Mouse (Mus musculus) CH12.LX (cell line): ENCODE measurements around the gene Eya2. TPM values are rescaled to one million over a fixed set of nuclear protein-coding genes. Genes with fewer than 3 reads are reported as not detected.

ENCODE experiments used
- DNase-seq: peaks from one replicate; pipeline ENCODE4 v3.0.0-alpha.2; 2013; ENCODE audit errors: extremely low read depth
- H3K27ac ChIP-seq: 2 replicates; pipeline ENCODE4 v1.5.1; 2012; ENCODE audit warnings: low read depth, mild to moderate bottlenecking, control low read depth, moderate library complexity; ENCODE audit not compliant: insufficient read depth
- H3K27me3 ChIP-seq: replicated peaks from 2 replicates; pipeline ENCODE3; 2012; ENCODE audit warnings: inconsistent platforms
- H3K36me3 ChIP-seq, 2 experiments: replicated peaks in 1 of 2; 2 replicates each; pipeline versions ENCODE3 to v1.6.1; 2012; ENCODE audit warnings: inconsistent platforms in 1 of 2, low read length in 1 of 2, mild to moderate bottlenecking in 1 of 2, mixed read lengths in 1 of 2, moderate library complexity in 1 of 2; ENCODE audit not compliant: control insufficient read depth in 1 of 2, insufficient read depth in 1 of 2
- H3K4me1 ChIP-seq, 2 experiments: 2 replicates each; pipeline ENCODE4 v1.6.1; 2012; ENCODE audit warnings: inconsistent platforms in 1 of 2, moderate library complexity in 1 of 2; ENCODE audit not compliant: insufficient read depth in 2 of 2, control insufficient read depth in 1 of 2
- H3K4me2 ChIP-seq: 2 replicates; pipeline ENCODE4 v1.6.1; 2012; ENCODE audit warnings: low read depth, mild to moderate bottlenecking, control low read depth; ENCODE audit not compliant: poor library complexity, insufficient read depth, severe bottlenecking
- H3K4me3 ChIP-seq, 3 experiments: fragments of 150-350 bp in 1 of 3; sonication (generic) in 1 of 3; replicated peaks in 1 of 3; 2 replicates each; pipeline versions ENCODE3 to v1.5.1; 2011 to 2012; ENCODE audit warnings: low read depth in 2 of 3, low read length in 2 of 3, mild to moderate bottlenecking in 2 of 3, moderate library complexity in 2 of 3, control low read depth in 1 of 3, improper control_type of control experiment in 1 of 3, inconsistent platforms in 1 of 3, mixed read lengths in 1 of 3; ENCODE audit not compliant: poor library complexity in 1 of 3
- H3K79me2 ChIP-seq: replicated peaks from 2 replicates; pipeline ENCODE4 v1.6.1; 2012; ENCODE audit warnings: mild to moderate bottlenecking, moderate library complexity; ENCODE audit not compliant: control insufficient read depth, poor library complexity, insufficient read depth, severe bottlenecking; ENCODE audit errors: extremely low read depth
- H3K9ac ChIP-seq: 2 replicates; pipeline ENCODE4 v1.6.1; 2012; ENCODE audit warnings: low read depth, mild to moderate bottlenecking, control low read depth, moderate library complexity; ENCODE audit not compliant: insufficient read depth
- H3K9me3 ChIP-seq: replicated peaks from 2 replicates; pipeline ENCODE3; 2012; ENCODE audit warnings: low read length, inconsistent platforms, mixed read lengths
- BHLHE40 ChIP-seq: IDR thresholded peaks from 2 replicates; pipeline ENCODE4 v1.6.1; 2011; ENCODE audit warnings: mild to moderate bottlenecking, low read depth, low read length, improper control_type of control experiment
- CHD1 ChIP-seq: IDR thresholded peaks from 2 replicates; pipeline ENCODE4 v1.6.1; 2012; ENCODE audit warnings: low read depth, low read length, improper control_type of control experiment, inconsistent platforms
- CHD2 ChIP-seq: IDR thresholded peaks from 2 replicates; pipeline ENCODE4 v1.6.1; 2011; ENCODE audit warnings: low read length, improper control_type of control experiment
- CTCF ChIP-seq, 2 experiments: IDR thresholded peaks in 1 of 2; conservative IDR thresholded peaks in 1 of 2; 2 replicates each; pipeline ENCODE4 v1.5.1; 2011 to 2012; ENCODE audit warnings: low read depth in 2 of 2, low read length in 2 of 2, improper control_type of control experiment in 1 of 2, inconsistent platforms in 1 of 2, mild to moderate bottlenecking in 1 of 2, moderate library complexity in 1 of 2
- E2F4 ChIP-seq: IDR thresholded peaks from 2 replicates; pipeline ENCODE4 v1.6.1; 2011; ENCODE audit warnings: low read depth, low read length, improper control_type of control experiment; ENCODE audit not compliant: insufficient replicate concordance
- ELF1 ChIP-seq: IDR thresholded peaks from 2 replicates; pipeline ENCODE4 v1.6.1; 2014; ENCODE audit warnings: low read depth, mild to moderate bottlenecking, inconsistent platforms, low read length, improper control_type of control experiment
- EP300 ChIP-seq: IDR thresholded peaks from 2 replicates; pipeline ENCODE4 v1.6.1; 2011; ENCODE audit warnings: low read length, improper control_type of control experiment
- ETS1 ChIP-seq: conservative IDR thresholded peaks from 2 replicates; pipeline ENCODE4 v1.6.1; 2012; ENCODE audit warnings: low read depth, mild to moderate bottlenecking, inconsistent platforms, low read length, improper control_type of control experiment, moderate library complexity
- GABPA ChIP-seq: IDR thresholded peaks from 2 replicates; pipeline ENCODE4 v1.6.1; 2012; ENCODE audit warnings: low read depth, low read length, improper control_type of control experiment, inconsistent platforms; ENCODE audit not compliant: insufficient replicate concordance
- HCFC1 ChIP-seq: IDR thresholded peaks from 2 replicates; pipeline ENCODE4 v1.6.1; 2012; ENCODE audit warnings: low read depth, mild to moderate bottlenecking, inconsistent platforms, low read length, improper control_type of control experiment
- IRF4 ChIP-seq: IDR thresholded peaks from 2 replicates; pipeline ENCODE4 v1.6.1; 2014; ENCODE audit warnings: low read depth, mild to moderate bottlenecking, inconsistent platforms, low read length, improper control_type of control experiment
- JUN ChIP-seq: IDR thresholded peaks from 2 replicates; pipeline ENCODE4 v1.6.1; 2011; ENCODE audit warnings: low read depth, mild to moderate bottlenecking, low read length, improper control_type of control experiment, moderate library complexity; ENCODE audit not compliant: insufficient read depth
- JUND ChIP-seq: conservative IDR thresholded peaks from 2 replicates; pipeline ENCODE4 v1.6.1; 2011; ENCODE audit warnings: low read depth, low read length, improper control_type of control experiment
- KAT2A ChIP-seq: IDR thresholded peaks from 2 replicates; pipeline ENCODE4 v1.6.1; 2012; ENCODE audit warnings: low read length, improper control_type of control experiment, inconsistent platforms; ENCODE audit not compliant: insufficient replicate concordance
- MAFK ChIP-seq: IDR thresholded peaks from 2 replicates; pipeline ENCODE4 v1.6.1; 2011; ENCODE audit warnings: low read length, improper control_type of control experiment; ENCODE audit not compliant: insufficient replicate concordance
- MAX ChIP-seq: IDR thresholded peaks from 2 replicates; pipeline ENCODE4 v1.6.1; 2011; ENCODE audit warnings: low read length, improper control_type of control experiment
- MAZ ChIP-seq: IDR thresholded peaks from 2 replicates; pipeline ENCODE4 v1.6.1; 2012; ENCODE audit warnings: low read depth, mild to moderate bottlenecking, inconsistent platforms, low read length, improper control_type of control experiment, moderate library complexity
- MEF2A ChIP-seq: IDR thresholded peaks from 2 replicates; pipeline ENCODE4 v1.6.1; 2014; ENCODE audit warnings: low read depth, mild to moderate bottlenecking, inconsistent platforms, low read length, improper control_type of control experiment, borderline replicate concordance
- MXI1 ChIP-seq: IDR thresholded peaks from 2 replicates; pipeline ENCODE4 v1.6.1; 2011; ENCODE audit warnings: mild to moderate bottlenecking, low read depth, low read length, improper control_type of control experiment
- MYC ChIP-seq: IDR thresholded peaks from 2 replicates; pipeline ENCODE4 v1.6.1; 2011; ENCODE audit warnings: low read depth, mild to moderate bottlenecking, improper control_type of control experiment, low read length
- NELFE ChIP-seq: IDR thresholded peaks from 2 replicates; pipeline ENCODE4 v1.6.1; 2011; ENCODE audit warnings: low read depth, low read length, improper control_type of control experiment
- NRF1 ChIP-seq: IDR thresholded peaks from 2 replicates; pipeline ENCODE4 v1.6.1; 2014; ENCODE audit warnings: low read depth, mild to moderate bottlenecking, inconsistent platforms, low read length, improper control_type of control experiment, moderate library complexity
- PAX5 ChIP-seq: IDR thresholded peaks from 2 replicates; pipeline ENCODE4 v1.6.1; 2012; ENCODE audit warnings: low read length, inconsistent platforms, mixed read lengths
- POLR2A ChIP-seq: IDR thresholded peaks from 2 replicates; pipeline ENCODE4 v1.6.1; 2011; ENCODE audit warnings: low read depth, mild to moderate bottlenecking, improper control_type of control experiment, low read length
- POLR2AphosphoS2 ChIP-seq: IDR thresholded peaks from 2 replicates; pipeline ENCODE4 v1.6.1; 2011; ENCODE audit warnings: low read depth, low read length, improper control_type of control experiment
- RAD21 ChIP-seq: IDR thresholded peaks from 2 replicates; pipeline ENCODE4 v1.6.1; 2011; ENCODE audit warnings: low read depth, mild to moderate bottlenecking, low read length, improper control_type of control experiment, moderate library complexity
- RCOR1 ChIP-seq: conservative IDR thresholded peaks from 2 replicates; pipeline ENCODE4 v1.6.1; 2012; ENCODE audit warnings: low read depth, mild to moderate bottlenecking, inconsistent platforms, low read length, improper control_type of control experiment
- SIN3A ChIP-seq: IDR thresholded peaks from 2 replicates; pipeline ENCODE4 v1.6.1; 2012; ENCODE audit warnings: low read length, improper control_type of control experiment, inconsistent platforms
- SMC3 ChIP-seq: IDR thresholded peaks from 2 replicates; pipeline ENCODE4 v1.6.1; 2011; ENCODE audit warnings: low read depth, low read length, improper control_type of control experiment
- TBP ChIP-seq: conservative IDR thresholded peaks from 2 replicates; pipeline ENCODE4 v1.6.1; 2011; ENCODE audit warnings: low read depth, low read length, improper control_type of control experiment
- TCF12 ChIP-seq: IDR thresholded peaks from 2 replicates; pipeline ENCODE4 v1.6.1; 2014; ENCODE audit warnings: low read depth, mild to moderate bottlenecking, inconsistent platforms, low read length, improper control_type of control experiment
- UBTF ChIP-seq: IDR thresholded peaks from 2 replicates; pipeline ENCODE4 v1.6.1; 2012; ENCODE audit warnings: low read depth, mild to moderate bottlenecking, inconsistent platforms, low read length, improper control_type of control experiment, moderate library complexity
- USF1 ChIP-seq: IDR thresholded peaks from 2 replicates; pipeline ENCODE4 v1.6.1; 2014; ENCODE audit warnings: low read depth, mild to moderate bottlenecking, inconsistent platforms, low read length, improper control_type of control experiment
- USF2 ChIP-seq: conservative IDR thresholded peaks from 2 replicates; pipeline ENCODE4 v1.6.1; 2011; ENCODE audit warnings: low read depth, low read length, improper control_type of control experiment
- ZC3H11A ChIP-seq: IDR thresholded peaks from 2 replicates; pipeline ENCODE4 v1.6.1; 2012; ENCODE audit warnings: low read depth, mild to moderate bottlenecking, inconsistent platforms, low read length, improper control_type of control experiment
- ZKSCAN1 ChIP-seq: IDR thresholded peaks from 2 replicates; pipeline ENCODE4 v1.6.1; 2012; ENCODE audit warnings: low read depth, inconsistent platforms, low read length, improper control_type of control experiment, borderline replicate concordance
- ZMIZ1 ChIP-seq: IDR thresholded peaks from 2 replicates; pipeline ENCODE4 v1.6.1; 2012; ENCODE audit warnings: low read depth, mild to moderate bottlenecking, inconsistent platforms, low read length, improper control_type of control experiment
- ZNF384 ChIP-seq: IDR thresholded peaks from 2 replicates; pipeline ENCODE4 v1.6.1; 2012; ENCODE audit warnings: low read depth, low read length, improper control_type of control experiment, inconsistent platforms
- dilution Hi-C: fragments of 300-500 bp; cut with MboI; formaldehyde crosslinking; loops from 2 replicates; pipeline ENCODE4 v1.14.3; 2020; ENCODE audit warnings: low sequenced_read_pairs; ENCODE audit not compliant: extremely low pct_unique_long_range_greater_than_20kb, extremely low pct_ligation_motif_present
- in situ Hi-C: fragments of 300-500 bp; cut with MboI; formaldehyde crosslinking; loops from 3 replicates; pipeline ENCODE4 v1.14.3; 2019; ENCODE audit warnings: low sequenced_read_pairs, low pct_ligation_motif_present, low pct_unique_long_range_greater_than_20kb, mixed read lengths
- polyA plus RNA-seq: library from polyadenylated mRNA; unstranded; fragments of >175 nt; gene quantifications from 2 replicates; pipeline ENCODE4 v1.2.1, GENCODE M21; 2012; ENCODE audit warnings: low read depth; ENCODE audit not compliant: insufficient read length
- total RNA-seq, 2 experiments: library from RNA; depleted of rRNA; stranded (reverse); fragments of 300-350 nt in 1 of 2; fragments of >200 nt in 1 of 2; gene quantifications; 2 replicates each; pipeline ENCODE4 v1.2.3; 2012 to 2014

Gene Eya2
- total and polyA plus RNA-seq, 3 experiments, result not detected

GRCm38 (mm10) chr2:165778927-165779326 lies 184.1 kb downstream of the Eya2 start:
- no peak overlapping the region for H3K4me2 ChIP-seq
- peaks cover 8% of the 10 kb centered on the region for H3K9me3 ChIP-seq
- no peak overlapping the region for H3K9ac ChIP-seq
- in situ Hi-C loops (loop anchor here (25.0 kb wide), 1 partner anchor 258 kb away; no protein-coding TSS in a partner anchor), dilution Hi-C loops (no loop called here)
- H3K4me1 ChIP-seq, result peaks cover 0 to 28% of the 10 kb centered on the region in 2 experiments; a peak in 2 of 4 replicates
- H3K27ac ChIP-seq, result no peak overlapping the region
- H3K4me3 ChIP-seq, result no peak overlapping the region
- no peaks in the 10 kb centered on the region for H3K27me3 ChIP-seq
- TF ChIP-seq USF1, result no peak
- no peak for TF ChIP-seq MXI1
- no peak for TF ChIP-seq JUN
- peak; percentile 62; the same call in 1 of the 2 replicates for TF ChIP-seq ZC3H11A
- TF ChIP-seq SMC3, result peak; percentile 88
- TF ChIP-seq KAT2A, result no peak
- TF ChIP-seq MAX, result no peak; the same call in 1 of the 2 replicates
- no peak for TF ChIP-seq MAFK
- TF ChIP-seq CHD1, result no peak
- TF ChIP-seq GABPA, result no peak
- TF ChIP-seq NELFE, result no peak; the same call in 1 of the 2 replicates
- no peak for TF ChIP-seq ZNF384
- no peak for TF ChIP-seq ZMIZ1
- peak; percentile 29; the same call in 1 of the 2 replicates for TF ChIP-seq SIN3A
- TF ChIP-seq EP300, result no peak
- TF ChIP-seq CTCF (conservative IDR thresholded peaks at IDR 0.05 in 1 of 2, IDR thresholded peaks at IDR 0.05 in 1 of 2; ENCODE audit: low read depth in 2 of 2, low read length in 2 of 2), result peak; percentile 95 to 97
- no peak for TF ChIP-seq JUND
- no peak for TF ChIP-seq ZKSCAN1
- TF ChIP-seq RCOR1, result no peak
- TF ChIP-seq MAZ, result no peak
- peak; percentile 24; the same call in 1 of the 2 replicates for TF ChIP-seq TCF12
- TF ChIP-seq USF2, result no peak
- TF ChIP-seq POLR2A, result 0 out of 2 replicates have a peak, but pooled peaks have one; percentile 11
- TF ChIP-seq TBP, result no peak
- no peak for TF ChIP-seq POLR2AphosphoS2
- TF ChIP-seq RAD21, result peak; percentile 91
- TF ChIP-seq HCFC1, result no peak
- no peak for TF ChIP-seq ETS1
- TF ChIP-seq E2F4, result no peak
- no peak for TF ChIP-seq IRF4
- TF ChIP-seq UBTF, result no peak
- TF ChIP-seq CHD2, result no peak
- TF ChIP-seq NRF1, result no peak
- TF ChIP-seq MEF2A, result no peak
- TF ChIP-seq MYC, result peak; percentile 24; the same call in 1 of the 2 replicates
- no peak for TF ChIP-seq BHLHE40
- no peak for TF ChIP-seq ELF1
- no peak for TF ChIP-seq PAX5
- H3K36me3 ChIP-seq, result peaks cover 24 to 39% of the 10 kb centered on the region in 2 experiments
- DNase-seq, result peak; percentile 83
- H3K79me2 ChIP-seq, result no peaks in the 10 kb centered on the region
